Mouse (Mus musculus): Measurements from ENCODE around the gene Cd200r1. TPM values are rescaled to one million over a fixed set of nuclear protein-coding genes. Genes with fewer than 3 reads are reported as not detected.

Cd200r1 gene
- polyA plus RNA-seq, 2 experiments: 1.1 to 2.7 TPM

DNA sequence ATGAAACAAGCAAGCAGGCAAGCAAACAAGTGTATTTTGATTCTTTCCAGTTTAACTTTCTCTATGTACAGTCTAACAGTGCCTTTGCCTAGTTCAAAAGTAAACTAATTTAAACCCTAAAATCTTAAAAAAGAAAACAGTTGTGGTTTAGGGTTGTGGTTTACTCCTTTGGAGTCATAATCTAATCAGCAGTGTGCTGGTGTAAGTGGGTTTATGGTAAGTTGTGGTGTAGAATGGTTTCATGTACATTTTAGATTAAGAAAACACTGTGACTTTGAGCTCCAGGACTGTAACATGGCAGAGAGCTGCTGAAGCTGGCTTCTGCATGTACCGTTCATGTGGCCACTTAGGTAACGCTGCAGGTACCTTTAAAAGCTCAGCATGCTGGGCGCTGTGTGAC, 38.0 kb upstream of the Cd200r1 start:
- Histone ChIP-seq H3K4me2 (replicated peaks; ENCODE audit: low read depth, low read length, severe bottlenecking) (no peak overlapping the region), H3K27ac (replicated peaks; ENCODE audit: low read depth, low read length) (no peak overlapping the region), H3K36me3 (ENCODE audit: control insufficient read depth, insufficient read depth, low read length) (peaks cover 45% of the 10 kb centered on the region), H3K9me3 (ENCODE audit: control insufficient read depth, low read length) (no peaks in the 10 kb centered on the region), H3K27me3 (ENCODE audit: control insufficient read depth, insufficient read depth, low read length) (no peaks in the 10 kb centered on the region), H3K4me1 (ENCODE audit: control insufficient read depth, insufficient read depth, low read length) (peaks cover 12% of the 10 kb centered on the region; the same call in 1 of the 2 replicates), H3K4me3 (replicated peaks; ENCODE audit: low read length) (no peak overlapping the region), H3K9ac (ENCODE audit: low read depth, low read length, severe bottlenecking) (no peak overlapping the region)
- no peak for DNase-seq (ENCODE audit: low spot score)
- no peak for TF ChIP-seq POLR2A (IDR thresholded peaks at IDR 0.05; ENCODE audit: borderline replicate concordance, extremely low read depth, insufficient read depth, insufficient read length)
- 98% methylated on average over 3 of the region's 3 CpGs for WGBS
- no peak for ATAC-seq (ENCODE audit: low FRiP score, low read depth)

- Histone ChIP-seq H3K27me3 (ENCODE audit: control insufficient read depth, insufficient read depth, low read length) (no peaks in the 10 kb centered on the region), H3K4me2 (replicated peaks; ENCODE audit: low read depth, low read length, severe bottlenecking) (no peak overlapping the region), H3K9me3 (ENCODE audit: control insufficient read depth, low read length) (no peaks in the 10 kb centered on the region), H3K27ac (replicated peaks; ENCODE audit: low read depth, low read length) (no peak overlapping the region), H3K36me3 (ENCODE audit: control insufficient read depth, insufficient read depth, low read length) (peaks cover 90% of the 10 kb centered on the region), H3K4me1 (ENCODE audit: control insufficient read depth, insufficient read depth, low read length) (no peaks in the 10 kb centered on the region), H3K9ac (ENCODE audit: low read depth, low read length, severe bottlenecking) (no peak overlapping the region), H3K4me3 (replicated peaks; ENCODE audit: low read length) (no peak overlapping the region)
- ATAC-seq (ENCODE audit: low FRiP score, low read depth) (no peak), DNase-seq (ENCODE audit: low spot score) (no peak)
- TF ChIP-seq POLR2A (IDR thresholded peaks at IDR 0.05; ENCODE audit: borderline replicate concordance, extremely low read depth, insufficient read depth, insufficient read length): no peak
- 87% methylated on average over 3 of the region's 3 CpGs for WGBS
Measured at GRCm38 (mm10) chr16:44734059-44734458, 31.5 kb upstream of the Cd200r1 start.

GRCm38 (mm10) chr16:44735676-44736075, 29.9 kb upstream of the Cd200r1 start:
- Histone ChIP-seq H3K27ac (replicated peaks; ENCODE audit: low read depth, low read length) (no peak overlapping the region), H3K9me3 (ENCODE audit: control insufficient read depth, low read length) (no peaks in the 10 kb centered on the region), H3K9ac (ENCODE audit: low read depth, low read length, severe bottlenecking) (no peak overlapping the region), H3K4me2 (replicated peaks; ENCODE audit: low read depth, low read length, severe bottlenecking) (no peak overlapping the region), H3K36me3 (ENCODE audit: control insufficient read depth, insufficient read depth, low read length) (peaks cover 89% of the 10 kb centered on the region), H3K4me1 (ENCODE audit: control insufficient read depth, insufficient read depth, low read length) (no peaks in the 10 kb centered on the region), H3K4me3 (replicated peaks; ENCODE audit: low read length) (no peak overlapping the region), H3K27me3 (ENCODE audit: control insufficient read depth, insufficient read depth, low read length) (no peaks in the 10 kb centered on the region)
- no peak for TF ChIP-seq POLR2A (IDR thresholded peaks at IDR 0.05; ENCODE audit: borderline replicate concordance, extremely low read depth, insufficient read depth, insufficient read length)
- no peak for DNase-seq (ENCODE audit: low spot score)
- WGBS: 93% methylated on average over 5 of the region's 5 CpGs
- ATAC-seq (ENCODE audit: low FRiP score, low read depth): no peak

GRCm38 (mm10) chr16:44736118-44736517, 29.4 kb upstream of the Cd200r1 start:
- no peak for ATAC-seq (ENCODE audit: low FRiP score, low read depth)
- Histone ChIP-seq H3K9ac (ENCODE audit: low read depth, low read length, severe bottlenecking) (no peak overlapping the region), H3K27ac (replicated peaks; ENCODE audit: low read depth, low read length) (no peak overlapping the region), H3K4me2 (replicated peaks; ENCODE audit: low read depth, low read length, severe bottlenecking) (no peak overlapping the region), H3K9me3 (ENCODE audit: control insufficient read depth, low read length) (no peaks in the 10 kb centered on the region), H3K27me3 (ENCODE audit: control insufficient read depth, insufficient read depth, low read length) (no peaks in the 10 kb centered on the region), H3K4me1 (ENCODE audit: control insufficient read depth, insufficient read depth, low read length) (no peaks in the 10 kb centered on the region), H3K36me3 (ENCODE audit: control insufficient read depth, insufficient read depth, low read length) (peaks cover 84% of the 10 kb centered on the region), H3K4me3 (replicated peaks; ENCODE audit: low read length) (no peak overlapping the region)
- DNase-seq (ENCODE audit: low spot score): no peak
- no peak for TF ChIP-seq POLR2A (IDR thresholded peaks at IDR 0.05; ENCODE audit: borderline replicate concordance, extremely low read depth, insufficient read depth, insufficient read length)
- WGBS: 82% methylated on average over 4 of the region's 4 CpGs

- no peak overlapping the region for H3K9ac ChIP-seq (ENCODE audit: low read depth, low read length, severe bottlenecking)
- TF ChIP-seq POLR2A (IDR thresholded peaks at IDR 0.05; ENCODE audit: borderline replicate concordance, extremely low read depth, insufficient read depth, insufficient read length): no peak
- no peak for DNase-seq (ENCODE audit: low spot score)
- no peaks in the 10 kb centered on the region for H3K9me3 ChIP-seq (ENCODE audit: control insufficient read depth, low read length)
- WGBS: 100% methylated on average over 1 of the region's 1 CpGs
- no peak for ATAC-seq (ENCODE audit: low FRiP score, low read depth)
- H3K36me3 ChIP-seq (ENCODE audit: control insufficient read depth, insufficient read depth, low read length): peaks cover 33% of the 10 kb centered on the region
- peaks cover 8% of the 10 kb centered on the region; the same call in 1 of the 2 replicates for H3K4me1 ChIP-seq (ENCODE audit: control insufficient read depth, insufficient read depth, low read length)
- no peak overlapping the region for H3K4me2 ChIP-seq (replicated peaks; ENCODE audit: low read depth, low read length, severe bottlenecking)
- H3K4me3 ChIP-seq (replicated peaks; ENCODE audit: low read length): no peak overlapping the region
- no peak overlapping the region for H3K27ac ChIP-seq (replicated peaks; ENCODE audit: low read depth, low read length)
- no peaks in the 10 kb centered on the region for H3K27me3 ChIP-seq (ENCODE audit: control insufficient read depth, insufficient read depth, low read length)
Measured at GRCm38 (mm10) chr16:44742753-44743152, 22.8 kb upstream of the Cd200r1 start.

DNA sequence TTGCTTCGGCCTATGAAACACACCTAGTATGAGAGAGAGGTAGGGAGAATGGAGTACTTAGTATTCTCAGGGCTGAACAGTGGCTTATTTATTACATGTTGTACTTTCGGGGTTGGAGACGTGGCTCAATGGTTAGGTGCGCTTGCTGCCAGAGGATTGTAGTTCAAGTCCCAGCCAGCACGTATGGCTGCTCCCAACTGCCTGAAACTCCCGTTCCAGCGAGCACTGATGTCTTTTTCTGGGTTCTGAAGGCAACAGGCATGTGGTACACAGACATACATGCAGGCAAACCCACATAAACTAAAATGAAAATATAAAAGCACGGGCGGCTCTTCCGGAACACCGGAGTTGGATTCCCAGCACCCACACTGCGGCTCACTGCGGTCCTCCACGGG, 20.1 kb upstream of the Cd200r1 start:
- H3K9me3 ChIP-seq (ENCODE audit: control insufficient read depth, low read length): no peaks in the 10 kb centered on the region
- no peaks in the 10 kb centered on the region for H3K27me3 ChIP-seq (ENCODE audit: control insufficient read depth, insufficient read depth, low read length)
- peak overlapping the region; percentile 91 for H3K27ac ChIP-seq (replicated peaks; ENCODE audit: low read depth, low read length)
- H3K4me3 ChIP-seq (replicated peaks; ENCODE audit: low read length): peak overlapping the region; percentile 59
- DNase-seq (ENCODE audit: low spot score) (no peak), ATAC-seq (ENCODE audit: low FRiP score, low read depth) (no peak; the same call in 1 of the 2 replicates)
- H3K9ac ChIP-seq (ENCODE audit: low read depth, low read length, severe bottlenecking): peak overlapping the region; percentile 73
- no peak for TF ChIP-seq POLR2A (IDR thresholded peaks at IDR 0.05; ENCODE audit: borderline replicate concordance, extremely low read depth, insufficient read depth, insufficient read length)
- 6% methylated on average over 14 of the region's 14 CpGs for WGBS
- H3K36me3 ChIP-seq (ENCODE audit: control insufficient read depth, insufficient read depth, low read length): peaks cover 13% of the 10 kb centered on the region
- H3K4me2 ChIP-seq (replicated peaks; ENCODE audit: low read depth, low read length, severe bottlenecking): peak overlapping the region; percentile 70
- H3K4me1 ChIP-seq (ENCODE audit: control insufficient read depth, insufficient read depth, low read length): peaks cover 8% of the 10 kb centered on the region; the same call in 1 of the 2 replicates
